Mouse (Mus musculus) ES-Bruce4 (cell line): ENCODE results near the gene March6.

Source experiments
- CTCF ChIP-seq: IDR thresholded peaks from one replicate; pipeline ENCODE4 v1.8.1; 2011; ENCODE audit warnings: low read depth, low read length
- EP300 ChIP-seq: IDR thresholded peaks from 2 replicates; pipeline ENCODE4 v1.6.1; 2011; ENCODE audit warnings: low read depth, low read length; ENCODE audit not compliant: insufficient read depth
- POLR2A ChIP-seq: IDR thresholded peaks from one replicate; pipeline ENCODE4 v1.8.1; 2011; ENCODE audit warnings: low read length; ENCODE audit not compliant: insufficient read depth

DNA sequence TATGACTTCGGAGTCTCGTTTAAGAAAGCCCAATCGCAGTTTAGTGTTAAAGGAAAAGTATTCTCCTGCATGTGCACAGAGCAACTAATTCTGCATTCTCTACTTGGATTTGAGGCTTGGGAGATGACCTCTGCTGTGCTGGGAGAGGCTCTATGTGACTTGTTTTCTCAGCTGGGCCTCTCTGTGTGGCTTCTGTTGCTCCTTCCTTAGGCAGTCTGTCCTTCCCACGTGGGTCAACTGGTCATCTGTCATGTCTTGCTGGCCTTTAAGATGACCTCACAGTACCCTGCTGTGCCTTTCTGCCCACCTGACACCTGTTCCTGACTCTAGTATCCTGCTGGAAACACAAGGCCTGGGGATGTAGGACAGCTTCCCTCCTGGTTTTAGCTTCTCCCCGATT, 45.2 kb upstream of the March6 start:
- TF ChIP-seq CTCF (no peak), POLR2A (no peak), EP300 (no peak)
